Mouse (Mus musculus) ovary, adult 18-20 months (tissue): ENCODE results near the gene Cap2.

Experiments
- DNase-seq: peaks from one replicate; pipeline ENCODE4 v3.0.0; 2022; ENCODE audit warnings: low spot score, mixed read lengths

Cap2 gene

GRCm38 (mm10) chr13:46525295-46526255 is 23.9 kb downstream of the Cap2 start:
- no peak for DNase-seq

GRCm38 (mm10) chr13:46526645-46527044 is 25.0 kb downstream of the Cap2 start:
- no peak for DNase-seq

GRCm38 (mm10) chr13:46527340-46527739 is 25.7 kb downstream of the Cap2 start:
- DNase-seq: no peak

- DNase-seq: no peak
These were observed 27.4 kb downstream of the Cap2 start for GRCm38 (mm10) chr13:46529037-46529436.

- no peak for DNase-seq
These were observed 28.9 kb downstream of the Cap2 start for GRCm38 (mm10) chr13:46530546-46530945.

- no peak for DNase-seq
These were observed 30.0 kb downstream of the Cap2 start for GRCm38 (mm10) chr13:46531676-46532075.

GRCm38 (mm10) chr13:46532276-46532675 is 30.6 kb downstream of the Cap2 start:
- no peak for DNase-seq

- DNase-seq: no peak
These were observed 31.9 kb downstream of the Cap2 start for GRCm38 (mm10) chr13:46533342-46534129.

GRCm38 (mm10) chr13:46534171-46534968 is 32.7 kb downstream of the Cap2 start:
- no peak for DNase-seq

- DNase-seq: no peak
These were observed 33.5 kb downstream of the Cap2 start for GRCm38 (mm10) chr13:46534969-46535785.

- no peak for DNase-seq
These were observed 37.6 kb downstream of the Cap2 start for GRCm38 (mm10) chr13:46539284-46539683.

- no peak for DNase-seq
These were observed 39.3 kb downstream of the Cap2 start for GRCm38 (mm10) chr13:46540943-46541342.

GRCm38 (mm10) chr13:46542782-46543181 is 41.1 kb downstream of the Cap2 start:
- DNase-seq: no peak

GRCm38 (mm10) chr13:46544608-46545007 is 43.0 kb downstream of the Cap2 start:
- no peak for DNase-seq

- DNase-seq: no peak
These were observed 43.4 kb downstream of the Cap2 start for GRCm38 (mm10) chr13:46545081-46545480.

- no peak for DNase-seq
These were observed 45.2 kb downstream of the Cap2 start for GRCm38 (mm10) chr13:46546846-46547245.

- DNase-seq: no peak
These were observed 45.6 kb downstream of the Cap2 start for GRCm38 (mm10) chr13:46547253-46547652.

GRCm38 (mm10) chr13:46548132-46548531 is 46.5 kb downstream of the Cap2 start:
- no peak for DNase-seq

- DNase-seq: no peak
These were observed 47.0 kb downstream of the Cap2 start for GRCm38 (mm10) chr13:46548600-46549179.

- DNase-seq: no peak
These were observed 49.0 kb downstream of the Cap2 start for GRCm38 (mm10) chr13:46550627-46551026.

GRCm38 (mm10) chr13:46554736-46555135 is 53.1 kb downstream of the Cap2 start:
- no peak for DNase-seq
